Mouse (Mus musculus): ENCODE data around the gene Olfr553. TPM values are rescaled to one million over a fixed set of nuclear protein-coding genes. Genes with fewer than 3 reads are reported as not detected.

The Olfr553 gene
- not detected in 2 replicates for total RNA-seq (2012; rRNA removed)
- polyA plus RNA-seq (2012; ENCODE audit: insufficient read depth in 1 of 2, insufficient read length in 2 of 2, low read depth in 1 of 2, low replicate concordance in 2 of 2, missing spikeins in 1 of 2) = not detected

GRCm38 (mm10) chr7:102618118-102618517 is at the start of gene Olfr553:
TSS of gene Olfr553 (minus strand) at chr7:102618218.
- TF ChIP-seq NELFE (IDR thresholded peaks at IDR 0.05; ENCODE audit: low read depth, low read length) = no peak
- 0 out of 2 replicates have a peak, but pooled peaks have one; percentile 18 for TF ChIP-seq ZNF384 (IDR thresholded peaks at IDR 0.05; ENCODE audit: low read depth, low read length)
- Histone ChIP-seq H3K79me2 (ENCODE audit: control insufficient read depth, insufficient read depth, low read length, poor library complexity) (no peaks in the 10 kb centered on the region), H3K36me3 (ENCODE audit: control insufficient read depth in 1 of 2, insufficient read depth in 2 of 2, low read length in 2 of 2) (no peaks in the 10 kb centered on the region), H3K27ac (ENCODE audit: control insufficient read depth, low read depth, low read length) (no peak within 1 kb of the TSS), H3K27me3 (ENCODE audit: control insufficient read depth in 1 of 2, insufficient read depth in 2 of 2, low read length in 2 of 2) (no peaks in the 10 kb centered on the region; a peak in 2 of 4 replicates), H3K9ac (ENCODE audit: control insufficient read depth, low read depth, low read length, poor library complexity, severe bottlenecking) (no peak within 1 kb of the TSS), H3K4me3 (ENCODE audit: control insufficient read depth in 1 of 2, insufficient read depth in 1 of 2, low read depth in 2 of 2, low read length in 2 of 2) (no peak within 1 kb of the TSS), H3K9me3 (replicated peaks; ENCODE audit: insufficient read depth, low read length) (no peaks in the 10 kb centered on the region), H3K4me1 (ENCODE audit: control insufficient read depth in 1 of 2, insufficient read depth in 2 of 2, low read length in 2 of 2) (no peaks in the 10 kb centered on the region)
- DNase-seq (ENCODE audit: low read depth, low spot score) = no peak

GRCm38 (mm10) chr7:102665378-102665777 is 47.4 kb upstream of the Olfr553 start:
- no peak overlapping the region for H3K9ac ChIP-seq (ENCODE audit: control insufficient read depth, low read depth, low read length, poor library complexity, severe bottlenecking)
- H3K27me3 ChIP-seq (ENCODE audit: control insufficient read depth in 1 of 2, insufficient read depth in 2 of 2, low read length in 2 of 2) = peaks cover 0 to 1% of the 10 kb centered on the region in 2 experiments; a peak in 2 of 4 replicates
- no peaks in the 10 kb centered on the region for H3K79me2 ChIP-seq (ENCODE audit: control insufficient read depth, insufficient read depth, low read length, poor library complexity)
- no peaks in the 10 kb centered on the region for H3K36me3 ChIP-seq (ENCODE audit: control insufficient read depth in 1 of 2, insufficient read depth in 2 of 2, low read length in 2 of 2)
- peak; percentile 30 for DNase-seq (ENCODE audit: low read depth, low spot score)
- TF ChIP-seq TAL1 (IDR thresholded peaks at IDR 0.05; ENCODE audit: low read length) (no peak), MYB (IDR thresholded peaks at IDR 0.05; ENCODE audit: low read depth, low read length) (no peak), ZMIZ1 (IDR thresholded peaks at IDR 0.05; ENCODE audit: low read depth, low read length) (no peak), ZC3H11A (IDR thresholded peaks at IDR 0.05; ENCODE audit: low read depth, low read length) (no peak), ZNF384 (IDR thresholded peaks at IDR 0.05; ENCODE audit: low read depth, low read length) (0 out of 2 replicates have a peak, but pooled peaks have one; percentile 33), EP300 (IDR thresholded peaks at IDR 0.05; ENCODE audit: low read depth in 1 of 2, low read length in 2 of 2) (no peak), CHD1 (IDR thresholded peaks at IDR 0.05; ENCODE audit: low read depth, low read length) (no peak), RAD21 (IDR thresholded peaks at IDR 0.05; ENCODE audit: low read depth, low read length) (peak; percentile 59), SMC3 (IDR thresholded peaks at IDR 0.05; ENCODE audit: low read depth, low read length) (peak; percentile 69), MYC (IDR thresholded peaks at IDR 0.05; ENCODE audit: low read depth, low read length) (no peak), USF1 (IDR thresholded peaks at IDR 0.05; ENCODE audit: low read depth, low read length) (no peak), POLR2A (IDR thresholded peaks at IDR 0.05; ENCODE audit: control insufficient read depth in 1 of 2, insufficient read depth in 1 of 2, low read depth in 1 of 2, low read length in 2 of 2, poor library complexity in 1 of 2) (no peak), E2F4 (IDR thresholded peaks at IDR 0.05; ENCODE audit: borderline replicate concordance, low read depth, low read length) (no peak), GABPA (IDR thresholded peaks at IDR 0.05; ENCODE audit: low read depth, low read length) (no peak), CTCF (IDR thresholded peaks at IDR 0.05 in 2 of 3, conservative IDR thresholded peaks at IDR 0.05 in 1 of 3; ENCODE audit: control insufficient read depth in 1 of 3, insufficient read depth in 1 of 3, low read depth in 2 of 3, low read length in 3 of 3, poor library complexity in 1 of 3, severe bottlenecking in 1 of 3) (peak in 2 of 3 experiments; percentile 27 to 62; a peak in 4 of 6 replicates)
- H3K9me3 ChIP-seq (replicated peaks; ENCODE audit: insufficient read depth, low read length) = no peaks in the 10 kb centered on the region
- no peak overlapping the region for H3K27ac ChIP-seq (ENCODE audit: control insufficient read depth, low read depth, low read length)
- no peaks in the 10 kb centered on the region for H3K4me1 ChIP-seq (ENCODE audit: control insufficient read depth in 1 of 2, insufficient read depth in 2 of 2, low read length in 2 of 2)
- H3K4me3 ChIP-seq (ENCODE audit: control insufficient read depth in 1 of 2, insufficient read depth in 1 of 2, low read depth in 2 of 2, low read length in 2 of 2) = no peak overlapping the region
